Mouse (Mus musculus): Measurements from ENCODE around the gene Tnfrsf25.

Gene Tnfrsf25

GRCm38 (mm10) chr4:152115921-152116612 is at the start of gene Tnfrsf25:
Tnfrsf25 (plus strand) TSS chr4:152115934.
- DNase-seq (ENCODE audit: low read depth, low spot score) = no peak

- DNase-seq (ENCODE audit: low read depth, low spot score) = no peak
Measured at GRCm38 (mm10) chr4:152067280-152067679, 48.5 kb upstream of the Tnfrsf25 start.

DNA sequence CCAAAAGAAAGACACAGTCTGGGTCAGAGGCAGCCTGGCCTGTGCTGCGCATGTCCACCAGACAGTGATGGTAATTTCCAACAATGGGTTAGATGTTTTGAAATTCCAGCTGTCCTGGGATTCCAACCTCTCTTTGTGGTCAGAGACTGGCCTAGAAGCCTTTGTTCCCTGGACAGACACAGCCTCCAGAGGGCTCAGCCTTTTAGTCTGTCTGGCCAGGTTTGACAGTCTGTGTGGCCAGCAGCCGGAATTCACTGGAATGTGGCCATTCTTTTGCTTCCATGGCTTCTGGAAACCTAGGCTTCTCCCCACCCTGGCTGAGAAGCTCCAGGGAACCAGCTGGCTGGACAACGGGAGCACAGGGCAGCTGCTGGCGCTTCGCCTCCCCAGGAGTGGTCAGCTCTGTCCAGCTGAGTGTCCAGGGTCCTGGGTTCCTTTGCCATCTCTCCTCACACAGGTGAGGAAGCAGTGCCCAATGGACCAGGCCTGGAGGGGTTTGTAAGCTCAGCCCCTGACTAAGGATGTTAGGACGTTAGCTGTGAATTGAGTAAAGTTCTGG is 47.5 kb upstream of the Tnfrsf25 start:
- DNase-seq (ENCODE audit: low read depth, low spot score) = no peak

- DNase-seq (ENCODE audit: low read depth, low spot score) = no peak
Measured at GRCm38 (mm10) chr4:152069245-152069644, 46.5 kb upstream of the Tnfrsf25 start.

DNA sequence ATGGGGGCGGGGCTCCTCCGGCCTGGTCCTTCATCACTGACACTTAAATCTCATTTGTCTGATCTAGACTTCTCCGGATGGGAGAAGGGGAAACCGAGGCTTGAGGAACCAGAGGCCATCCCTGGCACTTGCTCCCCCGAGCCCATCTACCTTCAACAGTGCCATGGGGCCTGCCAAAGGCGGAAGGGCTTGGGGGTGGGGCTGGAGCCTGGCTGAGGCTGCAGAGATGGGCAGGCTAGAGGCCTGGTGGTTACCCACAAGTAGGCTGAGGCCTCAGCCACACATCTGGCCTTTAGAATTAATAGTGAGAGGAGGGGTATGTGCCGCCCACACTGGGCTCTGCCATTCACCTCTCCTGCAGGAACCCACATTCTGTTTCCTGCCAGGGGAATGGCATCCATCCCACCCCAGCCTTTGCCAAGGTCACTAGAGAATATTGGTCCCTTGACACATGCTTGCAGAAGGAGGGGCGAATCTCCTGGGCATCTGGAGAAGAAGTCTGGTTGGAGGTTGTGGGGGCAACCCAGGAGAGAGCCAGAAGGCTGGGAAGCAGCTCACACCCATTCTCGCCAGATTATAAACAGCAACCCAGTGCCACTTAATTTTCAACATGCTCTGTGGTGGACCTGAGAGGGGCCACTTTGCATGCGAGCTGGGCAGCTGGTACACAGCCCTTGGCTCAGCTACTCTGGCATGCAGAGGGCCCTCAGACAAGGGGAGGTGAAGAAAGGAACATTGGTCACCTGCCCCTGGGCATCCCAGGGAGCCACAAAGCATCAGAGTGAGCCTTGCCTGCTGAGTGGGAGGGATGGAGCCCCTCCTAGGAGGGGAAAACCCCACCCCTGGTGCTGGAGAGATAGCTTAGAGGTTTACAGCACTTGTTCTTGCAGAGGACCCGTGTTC is 45.0 kb upstream of the Tnfrsf25 start:
- no peak for DNase-seq (ENCODE audit: low read depth, low spot score)

- DNase-seq (ENCODE audit: low read depth, low spot score) = no peak
Measured at GRCm38 (mm10) chr4:152072121-152072601, 43.6 kb upstream of the Tnfrsf25 start, which contains the start of gene Plekhg5. Plekhg5 (plus strand) TSS chr4:152072498.

DNA sequence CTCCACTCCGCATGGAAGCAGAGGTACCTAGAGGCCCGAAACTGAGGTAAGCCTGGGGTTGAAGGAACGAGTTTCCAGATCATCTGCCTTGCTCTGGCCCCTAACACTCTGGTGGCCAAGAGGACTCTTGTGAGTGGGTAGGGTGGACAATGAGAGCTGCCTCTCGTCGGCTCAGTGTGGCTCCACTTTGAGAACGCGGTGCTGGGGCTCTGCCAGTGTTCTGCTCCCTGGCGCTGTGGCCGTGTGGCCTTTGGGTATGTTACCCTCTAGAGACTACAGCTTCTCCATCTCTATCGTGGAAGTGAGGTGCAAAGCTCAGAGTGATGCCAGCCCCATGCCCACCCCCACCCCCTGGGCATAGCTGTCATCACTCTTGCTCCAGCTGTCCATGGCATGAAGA is 43.1 kb upstream of the Tnfrsf25 start:
- no peak for DNase-seq (ENCODE audit: low read depth, low spot score)

DNA sequence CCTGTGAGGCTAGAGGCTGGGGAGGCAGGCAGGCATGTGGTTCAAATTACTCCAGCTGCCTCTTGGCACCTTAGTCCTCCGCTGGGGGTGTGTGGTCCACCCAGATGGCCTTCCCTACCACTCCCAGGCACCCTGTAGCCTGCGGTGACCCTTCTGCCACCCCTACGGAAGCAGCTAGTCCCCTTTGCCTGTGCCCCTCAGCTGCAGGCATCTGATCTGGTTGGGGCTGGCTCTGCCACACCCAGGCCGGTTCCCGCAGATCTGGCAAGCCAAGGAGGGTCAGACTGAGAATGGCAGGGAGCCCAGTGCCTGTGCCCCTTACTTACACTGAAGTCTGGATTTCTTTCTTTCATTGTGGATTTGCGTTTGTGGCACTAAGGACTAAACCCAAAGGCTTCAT is 42.0 kb upstream of the Tnfrsf25 start:
- no peak for DNase-seq (ENCODE audit: low read depth, low spot score)

GRCm38 (mm10) chr4:152074548-152074947 is 41.2 kb upstream of the Tnfrsf25 start:
- no peak for DNase-seq (ENCODE audit: low read depth, low spot score)

DNA sequence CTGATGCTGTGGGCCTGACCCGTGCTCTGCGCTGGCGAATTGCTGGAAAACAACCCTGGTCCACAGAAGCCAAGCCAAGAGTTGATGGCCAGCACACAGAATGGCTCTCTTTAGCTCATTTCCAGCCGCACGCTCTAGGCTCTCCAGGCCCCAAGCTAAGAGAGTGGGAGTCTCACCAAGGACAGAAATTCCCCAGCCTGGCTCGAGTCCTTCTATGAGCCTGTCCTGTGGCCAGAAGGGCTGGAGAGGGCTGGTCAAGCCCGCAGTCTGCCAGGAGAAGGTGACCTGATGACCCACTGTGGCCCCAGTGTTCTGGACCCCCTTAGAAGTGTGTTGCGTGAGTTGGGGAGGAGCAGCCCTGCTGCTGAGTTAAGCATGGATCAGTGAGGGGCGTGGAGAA is 38.5 kb upstream of the Tnfrsf25 start:
- DNase-seq (ENCODE audit: low read depth, low spot score) = no peak

DNA sequence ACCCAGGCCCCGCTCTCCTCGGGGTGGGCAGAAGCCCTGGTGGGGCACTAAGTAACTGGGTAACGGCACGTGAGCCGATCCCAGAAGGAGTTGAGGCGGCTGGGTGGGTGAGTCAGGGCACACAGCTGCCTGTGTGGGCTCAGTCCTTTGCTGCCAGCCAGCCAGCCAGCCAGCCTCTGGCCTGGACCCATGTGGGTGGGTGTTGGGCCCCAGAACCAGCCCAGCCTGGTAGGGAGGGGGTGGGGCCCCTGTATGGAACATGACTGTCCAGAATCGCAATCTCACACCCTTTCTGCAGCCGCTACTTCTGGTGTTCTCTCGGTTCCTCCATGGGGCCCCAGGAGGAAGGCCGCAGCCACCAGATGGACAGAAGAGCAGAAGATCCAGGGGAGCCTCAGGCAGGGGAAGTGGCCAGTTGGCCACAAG is 37.6 kb upstream of the Tnfrsf25 start:
- no peak for DNase-seq (ENCODE audit: low read depth, low spot score)

GRCm38 (mm10) chr4:152079261-152079660 is 36.5 kb upstream of the Tnfrsf25 start:
- DNase-seq (ENCODE audit: low read depth, low spot score) = peak; percentile 26

DNA sequence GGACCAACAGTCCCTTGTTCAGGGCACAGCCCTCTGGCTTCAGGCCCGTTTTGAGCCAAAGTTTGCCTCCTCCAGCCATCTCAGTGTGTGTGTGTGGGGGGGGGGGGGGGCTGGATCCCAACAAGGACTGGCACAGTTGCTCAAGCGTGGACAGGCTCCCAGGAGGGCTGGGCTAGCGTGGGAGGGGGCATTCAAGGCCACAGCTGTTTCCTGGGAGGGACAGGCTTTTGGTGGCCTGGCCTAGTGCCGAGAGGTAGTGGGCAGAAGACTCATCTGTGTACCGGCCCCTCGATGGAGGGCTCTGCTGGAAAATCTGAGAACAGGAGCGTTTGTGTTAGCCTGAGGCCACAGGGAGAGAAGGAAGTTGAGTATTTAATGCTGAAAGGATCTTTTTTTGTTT is 35.8 kb upstream of the Tnfrsf25 start:
- no peak for DNase-seq (ENCODE audit: low read depth, low spot score)

DNA sequence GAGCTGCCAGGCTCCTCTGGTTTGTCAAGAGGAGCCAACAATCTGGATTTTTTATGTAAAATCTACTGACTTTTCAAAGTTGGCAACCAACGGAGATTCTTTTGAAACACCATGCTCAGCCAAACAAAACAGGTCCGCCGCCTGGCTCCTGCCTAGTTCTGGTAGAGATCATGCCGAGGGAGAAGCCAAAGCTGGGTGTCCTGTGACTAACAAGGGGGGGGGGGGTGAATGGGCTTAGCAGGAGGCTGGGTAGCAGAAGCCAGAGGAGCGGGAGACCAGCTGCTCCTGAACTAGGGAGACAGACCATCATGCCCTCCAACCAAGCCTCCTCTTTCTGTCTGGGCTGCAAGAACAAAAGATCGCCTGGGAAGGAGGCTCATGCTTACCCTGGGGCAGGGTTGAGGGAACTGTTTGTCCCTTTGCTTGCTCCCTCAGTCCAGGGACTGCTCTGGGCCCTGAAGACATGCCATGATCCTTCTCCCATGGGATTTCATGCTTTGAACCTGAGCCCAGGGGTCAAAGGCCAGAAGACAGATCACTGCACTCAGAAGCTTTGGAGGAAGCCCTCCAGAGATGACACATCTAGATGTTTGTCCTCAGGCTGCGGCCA is 32.0 kb upstream of the Tnfrsf25 start:
- no peak for DNase-seq (ENCODE audit: low read depth, low spot score)

DNA sequence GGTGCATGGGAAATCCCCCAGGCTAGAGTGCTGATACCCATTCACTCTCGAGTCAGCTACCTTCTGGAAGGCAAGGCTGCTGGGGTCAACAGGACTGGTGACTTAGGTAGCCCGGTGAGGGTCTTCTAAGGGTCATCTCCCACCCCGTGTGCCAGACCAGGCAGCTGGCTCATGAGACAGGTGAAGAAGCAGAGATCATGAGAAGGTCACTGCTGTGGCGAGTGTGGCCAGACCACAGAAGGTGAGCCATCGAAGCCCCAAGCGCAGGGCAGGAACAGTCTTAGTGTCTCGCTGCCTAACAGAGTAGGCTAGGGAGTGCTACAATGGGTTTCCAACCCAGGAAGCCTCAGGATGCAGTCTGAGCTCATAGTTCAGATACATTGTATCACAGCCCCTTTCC is 31.1 kb upstream of the Tnfrsf25 start:
- no peak for DNase-seq (ENCODE audit: low read depth, low spot score)

- DNase-seq (ENCODE audit: low read depth, low spot score) = peak; percentile 55
Measured at GRCm38 (mm10) chr4:152086505-152087210, 29.1 kb upstream of the Tnfrsf25 start.

DNA sequence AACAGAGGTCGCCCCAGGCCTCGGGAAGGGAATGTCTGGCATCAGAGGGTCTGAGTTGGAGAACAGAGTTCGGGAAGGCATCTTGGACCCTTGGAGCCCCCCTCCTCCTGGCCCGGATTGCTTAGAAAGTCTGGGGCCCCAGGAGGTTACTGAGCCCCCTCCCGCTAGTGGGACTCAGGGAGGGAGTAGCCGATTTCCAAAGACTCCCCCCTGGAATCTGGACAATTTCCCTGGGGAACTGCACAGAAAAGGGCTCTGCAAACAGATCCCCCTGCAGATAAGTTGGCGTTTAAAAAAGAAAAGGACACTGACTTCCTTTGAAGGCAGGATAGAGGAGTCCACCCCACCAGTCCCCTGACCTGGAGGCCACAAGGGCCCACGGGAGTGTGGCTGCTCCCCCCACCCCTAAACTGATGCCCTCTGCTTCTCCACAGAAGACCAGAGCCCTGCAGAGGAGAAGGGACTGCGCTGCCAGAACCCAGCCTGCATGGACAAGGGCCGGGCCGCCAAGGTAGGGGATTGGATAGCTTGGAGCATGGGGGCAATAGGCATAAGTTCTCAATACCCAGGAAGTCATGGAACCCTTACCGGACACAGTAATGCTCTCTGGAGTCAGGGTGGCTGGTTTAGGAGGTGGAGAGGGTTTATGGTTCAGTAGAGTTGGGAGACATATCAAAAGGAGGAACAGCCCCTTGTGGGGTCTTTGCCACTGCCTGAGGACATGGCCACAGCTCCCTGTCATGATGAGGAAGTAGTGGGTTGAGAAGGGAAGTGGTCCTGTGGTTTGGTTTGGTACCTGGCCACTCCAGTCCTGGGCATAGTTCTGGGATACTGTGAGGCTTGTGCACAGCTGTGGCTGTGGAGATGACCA is 28.3 kb upstream of the Tnfrsf25 start:
- no peak for DNase-seq (ENCODE audit: low read depth, low spot score)

DNA sequence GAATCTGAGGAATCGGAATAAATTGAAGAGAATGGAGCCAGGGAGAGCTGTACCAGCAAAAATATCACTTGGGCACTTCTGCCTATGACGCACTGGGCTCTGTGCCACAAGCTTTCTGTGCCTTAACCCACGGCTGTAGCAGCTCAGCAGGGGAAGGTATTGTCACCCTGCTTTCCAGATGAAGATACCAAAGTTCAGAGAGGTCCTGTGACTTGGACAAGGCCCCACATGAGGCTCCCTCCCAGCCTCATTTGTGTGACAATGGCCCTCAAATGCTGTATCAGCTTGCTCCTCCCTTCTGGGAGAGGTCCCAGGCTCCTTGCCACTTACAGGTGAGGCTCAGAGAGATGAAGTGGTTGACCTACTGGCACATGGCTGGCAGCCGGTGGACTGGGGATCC is 27.6 kb upstream of the Tnfrsf25 start:
- DNase-seq (ENCODE audit: low read depth, low spot score) = no peak

DNA sequence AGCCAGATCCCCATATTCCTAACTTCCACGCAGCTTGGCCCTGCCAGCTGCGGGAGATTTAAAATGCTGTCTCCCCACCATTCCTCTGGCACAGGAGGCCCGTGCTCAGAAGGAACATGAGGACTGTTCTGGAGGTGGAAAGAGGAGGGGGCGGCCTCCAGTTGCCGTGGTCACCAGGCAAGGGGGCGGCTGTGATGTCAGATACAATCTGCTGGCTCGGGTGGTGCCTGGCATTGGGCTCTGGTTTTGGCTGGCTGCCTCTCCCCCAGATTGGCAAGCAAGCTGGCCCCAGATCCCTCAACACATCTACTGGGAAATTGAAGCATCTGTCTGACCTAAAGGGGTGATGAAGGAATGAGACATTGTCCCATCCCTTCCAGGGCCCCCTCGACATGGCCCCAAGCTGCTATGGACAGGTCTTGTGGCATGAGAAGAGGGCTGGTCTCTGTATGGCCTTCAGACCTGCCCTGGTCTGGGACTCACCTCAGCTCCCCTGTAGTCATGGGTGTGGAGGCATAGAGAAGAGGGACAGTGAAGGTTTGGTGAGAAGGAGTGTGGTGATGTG is 27.1 kb upstream of the Tnfrsf25 start:
- no peak for DNase-seq (ENCODE audit: low read depth, low spot score)

- DNase-seq (ENCODE audit: low read depth, low spot score) = no peak
Measured at GRCm38 (mm10) chr4:152090191-152090590, 25.5 kb upstream of the Tnfrsf25 start.
